Comparison of ENCODE assay signal across 8 mouse cellular contexts in the genomic region with DNA sequence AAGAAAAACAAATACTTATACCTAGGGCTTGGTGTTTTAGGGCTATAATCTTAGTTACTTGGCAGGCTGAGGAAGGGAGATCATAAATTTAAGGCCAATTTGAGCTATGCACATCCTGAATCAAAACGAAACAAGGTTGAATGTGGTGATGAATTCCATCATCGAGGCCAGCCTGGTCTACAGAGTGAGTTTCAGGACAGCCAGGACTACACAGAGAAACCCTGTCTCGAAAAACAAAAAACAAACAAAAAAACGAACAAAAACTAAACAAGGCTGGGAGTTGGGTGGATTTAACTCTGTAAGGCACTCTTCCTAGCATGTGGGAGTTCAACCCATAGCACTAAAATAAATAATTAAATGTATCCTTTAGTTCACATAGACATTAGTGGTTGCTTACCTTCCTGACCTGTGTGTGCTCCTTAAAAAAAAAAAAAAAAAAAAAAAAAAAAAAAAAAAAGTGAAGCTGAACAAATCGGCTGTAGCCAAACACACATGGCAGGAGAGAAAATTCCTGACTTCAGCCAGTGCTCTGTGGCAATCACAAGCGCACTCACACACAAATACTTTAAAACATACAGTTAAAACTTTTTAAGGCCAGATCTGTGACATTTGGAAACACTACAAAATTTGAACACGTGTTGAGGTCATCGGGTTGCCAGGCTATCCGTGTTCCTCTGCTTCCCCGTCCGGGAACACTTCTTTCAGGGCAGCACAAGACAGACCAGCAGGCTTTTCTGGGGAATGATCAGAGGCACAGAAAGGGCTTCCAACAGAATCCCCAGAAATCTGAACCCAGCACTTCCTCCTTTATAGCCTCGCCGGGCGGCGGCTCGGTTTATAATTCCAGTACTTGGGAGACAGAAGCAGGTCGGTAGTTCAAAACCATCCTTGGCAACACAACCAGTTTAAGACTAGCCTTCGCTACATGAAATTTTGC. TPM values are rescaled to one million over a fixed set of nuclear protein-coding genes. Genes with fewer than 3 reads are reported as not detected.
DNase-seq lines count a peak whose midpoint lies in the region; ATAC-seq and TF ChIP-seq lines count a peak whose summit lies in the region.

No protein-coding gene starts in this region.

- TF ChIP-seq CTCF in spleen, adult 2 months (IDR thresholded peaks at IDR 0.05; ENCODE audit: extremely low read depth, insufficient read depth, insufficient read length, insufficient replicate concordance): no peak

- peak overlapping the region; percentile 91 for H3K27ac ChIP-seq in spleen, adult 2 months (ENCODE audit: insufficient read depth, low read length)
- peak overlapping the region; percentile 94 for H3K27ac ChIP-seq in limb, embryonic 10.5 days
- H3K27ac ChIP-seq in neural tube, embryonic 15.5 days (replicated peaks): peak overlapping the region; percentile 98

- DNase-seq in adrenal gland, postnatal 25 days: peak; percentile 15
- no peak for DNase-seq in adrenal gland, adult 2 months
- no peak for DNase-seq in spleen, adult 2 months (ENCODE audit: low read depth in 1 of 2, low spot score in 2 of 2)
- DNase-seq in spleen, postnatal 10 days (ENCODE audit: low spot score in 2 of 2): no peak
- no peak for DNase-seq in limb, embryonic 10.5 days (ENCODE audit: low spot score)
- DNase-seq in right cerebral cortex, postnatal 14 days: no peak
- DNase-seq in ovary, postnatal 36 days (ENCODE audit: low spot score): no peak

- H3K9me3 ChIP-seq in limb, embryonic 10.5 days (replicated peaks): no peaks in the 10 kb centered on the region
- H3K9me3 ChIP-seq in neural tube, embryonic 15.5 days (replicated peaks): no peaks in the 10 kb centered on the region

- H3K4me2 ChIP-seq in neural tube, embryonic 15.5 days: peak overlapping the region; percentile 92

- H3K4me1 ChIP-seq in spleen, adult 2 months (ENCODE audit: control insufficient read depth, insufficient read depth, insufficient read length): peaks cover 3% of the 10 kb centered on the region
- H3K4me1 ChIP-seq in limb, embryonic 10.5 days: peaks cover 23% of the 10 kb centered on the region
- H3K4me1 ChIP-seq in neural tube, embryonic 15.5 days: peaks cover 46% of the 10 kb centered on the region

- H3K9ac ChIP-seq in neural tube, embryonic 15.5 days (replicated peaks): peak overlapping the region; percentile 82

- ATAC-seq in neural tube, embryonic 15.5 days (ENCODE audit: low FRiP score): peak; percentile 4

- no peak for TF ChIP-seq POLR2A in spleen, adult 2 months (IDR thresholded peaks at IDR 0.05; ENCODE audit: low read depth, low read length)

- WGBS in spleen, adult 2 months: 3% methylated on average over 18 of the region's 18 CpGs
- WGBS in limb, embryonic 10.5 days: 9% methylated on average over 18 of the region's 18 CpGs
- WGBS in neural tube, embryonic 15.5 days: 8% methylated on average over 18 of the region's 18 CpGs

- H3K27me3 ChIP-seq in spleen, adult 2 months (ENCODE audit: control insufficient read depth, insufficient read depth, low read length): no peaks in the 10 kb centered on the region
- H3K27me3 ChIP-seq in limb, embryonic 10.5 days (ENCODE audit: low read depth, poor library complexity, severe bottlenecking): no peaks in the 10 kb centered on the region
- H3K27me3 ChIP-seq in neural tube, embryonic 15.5 days (replicated peaks): no peaks in the 10 kb centered on the region

- peaks cover 17% of the 10 kb centered on the region for H3K36me3 ChIP-seq in spleen, adult 2 months (ENCODE audit: control insufficient read depth, insufficient read depth, low read length)
- peaks cover 33% of the 10 kb centered on the region for H3K36me3 ChIP-seq in limb, embryonic 10.5 days
- peaks cover 29% of the 10 kb centered on the region for H3K36me3 ChIP-seq in neural tube, embryonic 15.5 days

- peak overlapping the region; percentile 80 for H3K4me3 ChIP-seq in spleen, adult 2 months (ENCODE audit: extremely low read depth, insufficient read depth, insufficient read length)
- H3K4me3 ChIP-seq in limb, embryonic 10.5 days: peak overlapping the region; percentile 83
- peak overlapping the region; percentile 76 for H3K4me3 ChIP-seq in neural tube, embryonic 15.5 days (replicated peaks)

RNA-seq across cellular contexts. Expression of gene Rack1, which starts 0.9 kb away (rescaled TPM):
- total RNA-seq in adrenal gland, postnatal 25 days (2021): 598 and 671 TPM in 2 replicates
- total RNA-seq in adrenal gland, adult 2 months (2021): 100 to 1,000 TPM; 663 to 695 TPM
- polyA plus RNA-seq in adrenal gland, adult 2 months (2012; rRNA removed): 1,357 and 1,385 TPM in 2 replicates
- polyA plus RNA-seq in spleen, adult 2 months (2012; rRNA removed): 2,204 and 3,047 TPM in 2 replicates
- polyA plus RNA-seq in limb, embryonic 10.5 days (2016; fragmentation: Nextera tagmentation; extraction: Ambion mirVana): 818 and 973 TPM in 2 replicates
- polyA plus RNA-seq in neural tube, embryonic 15.5 days (2015; fragmentation: Nextera tagmentation; extraction: Ambion mirVana): 351 and 459 TPM in 2 replicates

RNA-seq across cellular contexts. Expression of gene Trim41, which starts 17.9 kb away (rescaled TPM):
- 48.6 and 53.0 TPM in 2 replicates for total RNA-seq in adrenal gland, postnatal 25 days (2021)
- 10 to 100 TPM; 38.6 to 45.0 TPM for total RNA-seq in adrenal gland, adult 2 months (2021)
- 36.5 and 38.6 TPM in 2 replicates for polyA plus RNA-seq in adrenal gland, adult 2 months (2012; rRNA removed)
- 24.4 and 24.7 TPM in 2 replicates for polyA plus RNA-seq in spleen, adult 2 months (2012; rRNA removed)
- polyA plus RNA-seq in limb, embryonic 10.5 days (2016; fragmentation: Nextera tagmentation; extraction: Ambion mirVana): 4.2 and 6.1 TPM in 2 replicates
- polyA plus RNA-seq in neural tube, embryonic 15.5 days (2015; fragmentation: Nextera tagmentation; extraction: Ambion mirVana): 6.4 and 7.3 TPM in 2 replicates

RNA-seq across cellular contexts. Expression of gene Trim7, which starts 26.7 kb away (rescaled TPM):
- total RNA-seq in adrenal gland, postnatal 25 days (2021): 16.9 and 17.6 TPM in 2 replicates
- 1 to 10 TPM; 8.8 to 9.0 TPM for total RNA-seq in adrenal gland, adult 2 months (2021)
- 16.5 and 21.0 TPM in 2 replicates for polyA plus RNA-seq in adrenal gland, adult 2 months (2012; rRNA removed)
- polyA plus RNA-seq in spleen, adult 2 months (2012; rRNA removed): 53.6 and 63.6 TPM in 2 replicates
- 0.70 TPM in 1 of 2 replicates, not detected in the other for polyA plus RNA-seq in limb, embryonic 10.5 days (2016; fragmentation: Nextera tagmentation; extraction: Ambion mirVana)
- 2.1 and 2.6 TPM in 2 replicates for polyA plus RNA-seq in neural tube, embryonic 15.5 days (2015; fragmentation: Nextera tagmentation; extraction: Ambion mirVana)

RNA-seq across cellular contexts. Expression of gene Gm12184, which starts 27.2 kb away (rescaled TPM):
- total RNA-seq in adrenal gland, postnatal 25 days (2021): 2.3 and 3.6 TPM in 2 replicates
- total RNA-seq in adrenal gland, adult 2 months (2021): 1 to 10 TPM; 1.8 to 6.2 TPM
- polyA plus RNA-seq in adrenal gland, adult 2 months (2012; rRNA removed): 10.5 and 17.5 TPM in 2 replicates
- 3.9 and 6.1 TPM in 2 replicates for polyA plus RNA-seq in spleen, adult 2 months (2012; rRNA removed)
- 2.9 and 5.1 TPM in 2 replicates for polyA plus RNA-seq in limb, embryonic 10.5 days (2016; fragmentation: Nextera tagmentation; extraction: Ambion mirVana)
- 2.9 and 3.3 TPM in 2 replicates for polyA plus RNA-seq in neural tube, embryonic 15.5 days (2015; fragmentation: Nextera tagmentation; extraction: Ambion mirVana)
